Mouse (Mus musculus) liver, embryonic 11.5 days (tissue): Measurements from ENCODE around the gene Tmem179. TPM values are rescaled to one million over a fixed set of nuclear protein-coding genes. Genes with fewer than 3 reads are reported as not detected.
A peak's percentile ranks its signal among the peaks of the same experiment; 100 is the strongest.

Source experiments
- ATAC-seq: fragments of 200-750 bp; cut with Nextera tagmentation; replicated peaks from 2 replicates; pipeline ENCODE4 v1.8.0; 2017; ENCODE audit warnings: moderate number of reproducible peaks, mild to moderate bottlenecking, moderate TSS enrichment, moderate library complexity; ENCODE audit not compliant: low FRiP score
- DNase-seq: peaks from one replicate; pipeline ENCODE4 v3.0.0-alpha.2; 2017; ENCODE audit warnings: low spot score
- H3K27ac ChIP-seq: fragments of 300-500 bp; sonication (generic); 2 replicates; pipeline ENCODE4 v1.5.1; 2014; ENCODE audit warnings: mild to moderate bottlenecking, low read depth, low read length, control low read depth
- H3K27me3 ChIP-seq: fragments of 300-500 bp; sonication (generic); replicated peaks from 2 replicates; pipeline ENCODE4 v1.6.1; 2014; ENCODE audit warnings: low read length, mixed read lengths; ENCODE audit not compliant: control insufficient read depth, insufficient read depth
- H3K36me3 ChIP-seq: fragments of 300-500 bp; sonication (generic); 2 replicates; pipeline ENCODE4 v1.6.1; 2014; ENCODE audit warnings: mild to moderate bottlenecking, low read length, moderate library complexity, mixed read lengths; ENCODE audit not compliant: control insufficient read depth, insufficient read depth
- H3K4me1 ChIP-seq: fragments of 300-500 bp; sonication (generic); replicated peaks from 2 replicates; pipeline ENCODE4 v1.6.1; 2014; ENCODE audit warnings: low read length, mixed read lengths; ENCODE audit not compliant: control insufficient read depth, insufficient read depth
- H3K4me2 ChIP-seq: fragments of 300-500 bp; sonication (generic); 2 replicates; pipeline ENCODE4 v1.6.1; 2014; ENCODE audit warnings: mild to moderate bottlenecking, control low read depth, moderate library complexity
- H3K4me3 ChIP-seq: fragments of 300-500 bp; sonication (generic); 2 replicates; pipeline ENCODE4 v1.5.1; 2014; ENCODE audit warnings: low read depth, low read length, control low read depth
- H3K9ac ChIP-seq: fragments of 300-500 bp; sonication (generic); 2 replicates; pipeline ENCODE4 v1.6.1; 2014; ENCODE audit warnings: low read depth, low read length, control low read depth
- H3K9me3 ChIP-seq: fragments of 300-500 bp; sonication (generic); 2 replicates; pipeline ENCODE4 v1.6.1; 2016; ENCODE audit warnings: low read length, inconsistent platforms, mixed read lengths; ENCODE audit not compliant: control insufficient read depth
- WGBS: fragments of 180-500 bp; shearing (Covaris S2); extraction: QIAGEN DNeasy Blood & Tissue Kit; methylation state at CpG from one replicate; pipeline ENCODE4 v1.1.7; 2014; 5-methylcytosine and 5-hydroxymethylcytosine counted together
- polyA plus RNA-seq: library from polyadenylated mRNA; unstranded; fragments of >200 nt; fragmentation: Nextera tagmentation; extraction: Ambion mirVana; gene quantifications from 2 replicates; pipeline ENCODE4 v1.2.1, GENCODE M21; 2014

Tmem179 gene
- 0.70 and 0.71 TPM in 2 replicates for polyA plus RNA-seq

- Histone ChIP-seq H3K9me3 (no peaks in the 10 kb centered on the region), H3K27me3 (peaks cover 11% of the 10 kb centered on the region), H3K4me3 (no peak within 1 kb of the TSS), H3K4me2 (peak within 1 kb of the TSS; percentile 28), H3K36me3 (no peaks in the 10 kb centered on the region), H3K9ac (no peak within 1 kb of the TSS), H3K4me1 (peaks cover 22% of the 10 kb centered on the region), H3K27ac (peak within 1 kb of the TSS; percentile 62)
- DNase-seq (peak; percentile 70), ATAC-seq (peak; percentile 46)
- WGBS, result 16% methylated on average over 14 of the region's 14 CpGs
Observed at GRCm38 (mm10) chr12:112516697-112517337, at the start of gene Tmem179. TSS of gene Tmem179 (minus strand) at chr12:112516747.

- H3K4me3 ChIP-seq, result no peak overlapping the region
- H3K27ac ChIP-seq, result no peak overlapping the region
- H3K27me3 ChIP-seq, result no peaks in the 10 kb centered on the region
- H3K9ac ChIP-seq, result no peak overlapping the region
- H3K4me1 ChIP-seq, result no peaks in the 10 kb centered on the region; the same call in 1 of the 2 replicates
- H3K36me3 ChIP-seq, result no peaks in the 10 kb centered on the region
- no peak for DNase-seq
- no peak for ATAC-seq
- 79% methylated on average over 6 of the region's 6 CpGs for WGBS
- no peaks in the 10 kb centered on the region for H3K9me3 ChIP-seq
- no peak overlapping the region for H3K4me2 ChIP-seq
Observed at GRCm38 (mm10) chr12:112563011-112563410, 46.5 kb upstream of the Tmem179 start.

- Histone ChIP-seq H3K27ac (no peak overlapping the region), H3K4me1 (no peaks in the 10 kb centered on the region; the same call in 1 of the 2 replicates), H3K9me3 (no peaks in the 10 kb centered on the region), H3K9ac (no peak overlapping the region), H3K27me3 (no peaks in the 10 kb centered on the region), H3K36me3 (no peaks in the 10 kb centered on the region), H3K4me2 (no peak overlapping the region), H3K4me3 (no peak overlapping the region)
- DNase-seq, result no peak
- WGBS, result 61% methylated on average over 5 of the region's 5 CpGs
- no peak for ATAC-seq
Observed at GRCm38 (mm10) chr12:112562462-112562861, 45.9 kb upstream of the Tmem179 start.

- Histone ChIP-seq H3K27me3 (no peaks in the 10 kb centered on the region), H3K36me3 (no peaks in the 10 kb centered on the region), H3K4me1 (no peaks in the 10 kb centered on the region; the same call in 1 of the 2 replicates), H3K27ac (no peak overlapping the region), H3K9me3 (no peaks in the 10 kb centered on the region), H3K4me3 (no peak overlapping the region), H3K4me2 (no peak overlapping the region), H3K9ac (no peak overlapping the region)
- ATAC-seq, result no peak
- 70% methylated on average over 3 of the region's 3 CpGs for WGBS
- DNase-seq, result no peak
Observed at GRCm38 (mm10) chr12:112561163-112561562, 44.6 kb upstream of the Tmem179 start.

- no peak overlapping the region for H3K4me3 ChIP-seq
- ATAC-seq, result no peak
- no peaks in the 10 kb centered on the region for H3K9me3 ChIP-seq
- H3K4me2 ChIP-seq, result no peak overlapping the region
- 0 out of 2 replicates have a peak overlapping the region, but pooled peaks have one; percentile 16 for H3K27ac ChIP-seq
- no peak for DNase-seq
- H3K36me3 ChIP-seq, result no peaks in the 10 kb centered on the region
- H3K9ac ChIP-seq, result no peak overlapping the region
- 66% methylated on average over 4 of the region's 5 CpGs for WGBS
- no peaks in the 10 kb centered on the region; the same call in 1 of the 2 replicates for H3K4me1 ChIP-seq
- no peaks in the 10 kb centered on the region for H3K27me3 ChIP-seq
Observed at GRCm38 (mm10) chr12:112560176-112560797, 43.7 kb upstream of the Tmem179 start.

GRCm38 (mm10) chr12:112559671-112560070 is 43.1 kb upstream of the Tmem179 start:
- no peak for ATAC-seq
- WGBS, result 69% methylated on average over 6 of the region's 6 CpGs

GRCm38 (mm10) chr12:112559231-112559630 is 42.7 kb upstream of the Tmem179 start:
- ATAC-seq (no peak), DNase-seq (no peak)
- WGBS, result 57% methylated on average over 3 of the region's 3 CpGs
- H3K36me3 ChIP-seq, result no peaks in the 10 kb centered on the region
- H3K27ac ChIP-seq, result no peak overlapping the region
- H3K4me1 ChIP-seq, result no peaks in the 10 kb centered on the region; the same call in 1 of the 2 replicates
- H3K4me2 ChIP-seq, result no peak overlapping the region
- no peaks in the 10 kb centered on the region for H3K9me3 ChIP-seq
- H3K9ac ChIP-seq, result no peak overlapping the region
- no peaks in the 10 kb centered on the region for H3K27me3 ChIP-seq
- no peak overlapping the region for H3K4me3 ChIP-seq

More at GRCm38 (mm10) chr12:112559671-112560070, 43.1 kb upstream of the Tmem179 start:
- Histone ChIP-seq H3K9me3 (no peaks in the 10 kb centered on the region), H3K9ac (no peak overlapping the region), H3K27ac (0 out of 2 replicates have a peak overlapping the region, but pooled peaks have one; percentile 16), H3K4me1 (no peaks in the 10 kb centered on the region; the same call in 1 of the 2 replicates), H3K4me3 (no peak overlapping the region), H3K4me2 (no peak overlapping the region), H3K27me3 (no peaks in the 10 kb centered on the region), H3K36me3 (no peaks in the 10 kb centered on the region)
- DNase-seq, result no peak

- Histone ChIP-seq H3K27me3 (no peaks in the 10 kb centered on the region), H3K9me3 (no peaks in the 10 kb centered on the region), H3K4me2 (no peak overlapping the region), H3K4me3 (no peak overlapping the region), H3K27ac (no peak overlapping the region), H3K9ac (no peak overlapping the region), H3K4me1 (no peaks in the 10 kb centered on the region; the same call in 1 of the 2 replicates), H3K36me3 (no peaks in the 10 kb centered on the region)
- WGBS, result 84% methylated on average over 5 of the region's 5 CpGs
- DNase-seq (no peak), ATAC-seq (no peak)
Observed at GRCm38 (mm10) chr12:112557219-112557618, 40.7 kb upstream of the Tmem179 start.
